Mouse (Mus musculus) CH12.LX (cell line): Measurements from ENCODE around the gene Apoa2.

Experiments
- CTCF ChIP-seq, 2 experiments: IDR thresholded peaks in 1 of 2; conservative IDR thresholded peaks in 1 of 2; 2 replicates each; pipeline ENCODE4 v1.5.1; 2011 to 2012; ENCODE audit warnings: low read depth in 2 of 2, low read length in 2 of 2, improper control_type of control experiment in 1 of 2, inconsistent platforms in 1 of 2, mild to moderate bottlenecking in 1 of 2, moderate library complexity in 1 of 2
- ETS1 ChIP-seq: conservative IDR thresholded peaks from 2 replicates; pipeline ENCODE4 v1.6.1; 2012; ENCODE audit warnings: low read depth, mild to moderate bottlenecking, inconsistent platforms, low read length, improper control_type of control experiment, moderate library complexity
- HCFC1 ChIP-seq: IDR thresholded peaks from 2 replicates; pipeline ENCODE4 v1.6.1; 2012; ENCODE audit warnings: low read depth, mild to moderate bottlenecking, inconsistent platforms, low read length, improper control_type of control experiment
- TBP ChIP-seq: conservative IDR thresholded peaks from 2 replicates; pipeline ENCODE4 v1.6.1; 2011; ENCODE audit warnings: low read depth, low read length, improper control_type of control experiment
- ZNF384 ChIP-seq: IDR thresholded peaks from 2 replicates; pipeline ENCODE4 v1.6.1; 2012; ENCODE audit warnings: low read depth, low read length, improper control_type of control experiment, inconsistent platforms

DNA sequence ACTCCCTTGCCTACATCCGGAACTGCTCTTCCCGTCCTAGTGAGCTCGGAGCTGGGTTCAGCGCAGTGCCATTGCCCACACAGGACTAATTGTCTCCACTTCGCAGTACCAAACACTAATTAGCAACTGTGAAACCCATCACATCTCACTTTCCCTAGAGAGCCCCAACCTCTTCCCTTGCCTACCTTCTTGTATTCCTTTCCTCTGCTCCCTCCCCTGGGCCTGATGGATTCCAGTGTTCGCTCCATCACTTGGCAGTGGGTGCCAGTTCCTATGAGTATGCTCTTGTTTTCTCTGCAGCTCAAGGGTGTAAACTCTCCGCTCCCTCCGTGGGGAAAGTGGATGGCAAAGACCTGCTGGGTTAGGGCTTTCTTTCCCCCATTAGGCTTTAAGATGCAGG lies 39.2 kb upstream of the Apoa2 start:
- TF ChIP-seq ETS1: no peak
- TF ChIP-seq CTCF (conservative IDR thresholded peaks at IDR 0.05 in 1 of 2, IDR thresholded peaks at IDR 0.05 in 1 of 2; ENCODE audit: low read depth in 2 of 2, low read length in 2 of 2): no peak
- no peak for TF ChIP-seq TBP
- no peak for TF ChIP-seq ZNF384
- no peak for TF ChIP-seq HCFC1
